Comparison of ENCODE assay signal across 30 mouse cellular contexts in genomic region chr14:34490965-34491364, GRCm38 (mm10). TPM values are rescaled to one million over a fixed set of nuclear protein-coding genes. Genes with fewer than 3 reads are reported as not detected.
DNase-seq lines count a peak whose midpoint lies in the region; ATAC-seq and TF ChIP-seq lines count a peak whose summit lies in the region.
"Had no signal": no experiment of that assay in that cellular context is flagged by ENCODE, and none has a peak within 500 bp of the region (broad histone marks: within the 10 kb centered on the region; RNA-seq: fewer than 3 reads in every experiment).

No protein-coding gene starts in this region.

- H3K27me3 ChIP-seq in intestine, embryonic 16.5 days (replicated peaks; ENCODE audit: control insufficient read depth, insufficient read depth, low read length): no peaks in the 10 kb centered on the region
- no peaks in the 10 kb centered on the region for H3K27me3 ChIP-seq in intestine, embryonic 15.5 days (replicated peaks)
- H3K27me3 ChIP-seq in intestine, postnatal 0 days (replicated peaks; ENCODE audit: control insufficient read depth, insufficient read depth, low read length): no peaks in the 10 kb centered on the region
- H3K27me3 ChIP-seq: CH12.LX; embryonic facial prominence, embryonic 13.5 days; embryonic facial prominence, embryonic 15.5 days; forebrain, embryonic 12.5 days; Patski had no signal

- H3K9me3 ChIP-seq in intestine, embryonic 16.5 days (ENCODE audit: control insufficient read depth, low read length): no peaks in the 10 kb centered on the region
- no peaks in the 10 kb centered on the region for H3K9me3 ChIP-seq in intestine, embryonic 15.5 days
- no peaks in the 10 kb centered on the region for H3K9me3 ChIP-seq in intestine, postnatal 0 days (ENCODE audit: control insufficient read depth)
- H3K9me3 ChIP-seq: embryonic facial prominence, embryonic 13.5 days; embryonic facial prominence, embryonic 15.5 days; forebrain, embryonic 10.5 days; forebrain, embryonic 12.5 days; G1E had no signal

- WGBS in intestine, embryonic 16.5 days: 52% methylated on average over 1 of the region's 1 CpGs
- 42% methylated on average over 1 of the region's 1 CpGs for WGBS in intestine, embryonic 15.5 days
- 29% methylated on average over 1 of the region's 1 CpGs for WGBS in intestine, postnatal 0 days

- peak; percentile 61; the same call in 1 of the 2 replicates for ATAC-seq in intestine, embryonic 16.5 days
- no peak for ATAC-seq in intestine, embryonic 15.5 days
- ATAC-seq in intestine, postnatal 0 days: peak; percentile 64
- ATAC-seq: activated CD4-positive, CD25-positive, alpha-beta regulatory T cell, adult 4 months; CD4-positive, CD25-positive, alpha-beta regulatory T cell, adult 4 months; forebrain, embryonic 14.5 days; forebrain, embryonic 16.5 days; Patski had no signal

- intact Hi-C loops in gastrocnemius, adult 2 months (cut with DNase I): no loop called here

- no peak for TF ChIP-seq CTCF in gastrocnemius, adult 2 months (IDR thresholded peaks at IDR 0.05)
- TF ChIP-seq CTCF in intestine, postnatal 0 days (IDR thresholded peaks at IDR 0.05; ENCODE audit: low read depth): no peak

- H3K27ac ChIP-seq in gastrocnemius, adult 2 months: peak overlapping the region; percentile 72; the same call in 1 of the 2 replicates
- no peak overlapping the region for H3K27ac ChIP-seq in intestine, embryonic 16.5 days (ENCODE audit: low read length)
- no peak overlapping the region for H3K27ac ChIP-seq in intestine, embryonic 15.5 days
- H3K27ac ChIP-seq in intestine, postnatal 0 days (ENCODE audit: low read depth, low read length): peak overlapping the region; percentile 62; the same call in 1 of the 2 replicates
- H3K27ac ChIP-seq: embryonic facial prominence, embryonic 13.5 days; embryonic facial prominence, embryonic 15.5 days; forebrain, embryonic 10.5 days; forebrain, embryonic 12.5 days had no signal

- no peak overlapping the region for H3K4me2 ChIP-seq in intestine, embryonic 16.5 days (ENCODE audit: low read depth, low read length)
- H3K4me2 ChIP-seq in intestine, embryonic 15.5 days (replicated peaks): no peak overlapping the region
- H3K4me2 ChIP-seq in intestine, postnatal 0 days (replicated peaks; ENCODE audit: low read depth): no peak overlapping the region
- H3K4me2 ChIP-seq: embryonic facial prominence, embryonic 13.5 days; embryonic facial prominence, embryonic 15.5 days; forebrain, embryonic 12.5 days had no signal

- H3K4me3 ChIP-seq in gastrocnemius, adult 2 months: no peak overlapping the region
- no peak overlapping the region for H3K4me3 ChIP-seq in intestine, embryonic 16.5 days (ENCODE audit: low read length)
- no peak overlapping the region for H3K4me3 ChIP-seq in intestine, embryonic 15.5 days (replicated peaks)
- no peak overlapping the region for H3K4me3 ChIP-seq in intestine, postnatal 0 days (ENCODE audit: low read depth, low read length)
- H3K4me3 ChIP-seq: embryonic facial prominence, embryonic 13.5 days; embryonic facial prominence, embryonic 15.5 days; erythroblast, embryonic 14.5 days; forebrain, embryonic 10.5 days; forebrain, embryonic 12.5 days had no signal

- DNase-seq in gastrocnemius, adult 2 months: no peak
- no peak for DNase-seq in gastrocnemius, postnatal 25 days
- DNase-seq: adrenal gland, adult 8-10 months; adrenal gland, postnatal 14 days; adrenal gland, postnatal 36 days; B cell, adult 2 months; cerebellum, adult 11-12 months; cerebellum, adult 8-10 months; cerebellum, adult 9-11 months; cerebellum, postnatal 14 days; cerebellum, postnatal 36 days; embryo, embryonic 11 days had no signal

- H3K36me3 ChIP-seq in intestine, embryonic 16.5 days (ENCODE audit: control insufficient read depth, insufficient read depth, low read length): no peaks in the 10 kb centered on the region
- H3K36me3 ChIP-seq in intestine, embryonic 15.5 days: no peaks in the 10 kb centered on the region
- no peaks in the 10 kb centered on the region for H3K36me3 ChIP-seq in intestine, postnatal 0 days (ENCODE audit: control insufficient read depth, insufficient read depth)
- H3K36me3 ChIP-seq: embryonic facial prominence, embryonic 13.5 days; embryonic facial prominence, embryonic 15.5 days; forebrain, embryonic 12.5 days; G1E had no signal

- no peak overlapping the region for H3K9ac ChIP-seq in intestine, embryonic 16.5 days (ENCODE audit: low read depth, low read length)
- no peak overlapping the region for H3K9ac ChIP-seq in intestine, embryonic 15.5 days
- H3K9ac ChIP-seq in intestine, postnatal 0 days (ENCODE audit: low read depth, low read length): no peak overlapping the region
- H3K9ac ChIP-seq: embryonic facial prominence, embryonic 13.5 days; embryonic facial prominence, embryonic 15.5 days; forebrain, embryonic 12.5 days had no signal

- H3K4me1 ChIP-seq in intestine, embryonic 16.5 days (ENCODE audit: control insufficient read depth, insufficient read depth, low read length): peaks cover 19% of the 10 kb centered on the region
- peaks cover 9% of the 10 kb centered on the region; the same call in 1 of the 2 replicates for H3K4me1 ChIP-seq in intestine, embryonic 15.5 days (replicated peaks)
- H3K4me1 ChIP-seq in intestine, postnatal 0 days (replicated peaks; ENCODE audit: control insufficient read depth, insufficient read depth, low read length): peaks cover 20% of the 10 kb centered on the region

RNA-seq across cellular contexts. Expression of gene Bmpr1a, which starts 12.2 kb away (rescaled TPM):
- total RNA-seq in gastrocnemius, adult 2 months (2021): 10 to 100 TPM; 49.4 to 54.1 TPM
- 10 to 100 TPM; 54.4 to 56.6 TPM for total RNA-seq in gastrocnemius, postnatal 25 days (2021)
- 11.0 and 15.6 TPM in 2 replicates for polyA plus RNA-seq in intestine, embryonic 16.5 days (2015; fragmentation: Nextera tagmentation; extraction: Ambion mirVana)
- polyA plus RNA-seq in intestine, embryonic 15.5 days (2015; fragmentation: Nextera tagmentation; extraction: Ambion mirVana): 34.8 and 41.3 TPM in 2 replicates
- 18.8 and 19.3 TPM in 2 replicates for polyA plus RNA-seq in intestine, postnatal 0 days (2015; fragmentation: Nextera tagmentation; extraction: Ambion mirVana)
- polyA plus RNA-seq: erythroblast, embryonic 14.5 days; G1E had no signal

RNA-seq across cellular contexts. Expression of gene 9230112D13Rik, which starts 31.6 kb away (rescaled TPM):
- total RNA-seq in gastrocnemius, adult 2 months (2021): not detected
- not detected for total RNA-seq in gastrocnemius, postnatal 25 days (2021)
- not detected in 2 replicates for polyA plus RNA-seq in intestine, embryonic 16.5 days (2015; fragmentation: Nextera tagmentation; extraction: Ambion mirVana)
- polyA plus RNA-seq in intestine, embryonic 15.5 days (2015; fragmentation: Nextera tagmentation; extraction: Ambion mirVana): not detected in 2 replicates
- not detected in 2 replicates for polyA plus RNA-seq in intestine, postnatal 0 days (2015; fragmentation: Nextera tagmentation; extraction: Ambion mirVana)
- total RNA-seq: adrenal gland, adult 18-20 months; adrenal gland, adult 8-10 months; adrenal gland, postnatal 14 days; adrenal gland, postnatal 36 days; common myeloid progenitor, adult 5-6 weeks; G1E had no signal
- polyA plus RNA-seq: activated CD4-positive, CD25-positive, alpha-beta regulatory T cell, adult 4 months; CD4-positive, CD25-positive, alpha-beta regulatory T cell, adult 4 months; embryonic facial prominence, embryonic 11.5 days; embryonic facial prominence, embryonic 13.5 days; embryonic facial prominence, embryonic 15.5 days; forebrain, embryonic 10.5 days; forebrain, embryonic 12.5 days; forebrain, embryonic 14.5 days; forebrain, embryonic 16.5 days; G1E; Patski had no signal

Comparison
In these comparisons a context has a peak if more than half of its experiments do, and no peak if none do; other contexts are left out.
1. H3K27ac ChIP-seq: peak in gastrocnemius, adult 2 months (single experiment) and intestine, postnatal 0 days (single experiment); none in intestine, embryonic 16.5 days (single experiment) and intestine, embryonic 15.5 days (single experiment).